Mouse (Mus musculus) intestine, embryonic 14.5 days (tissue): ENCODE measurements around the gene Nsd1. TPM values are rescaled to one million over a fixed set of nuclear protein-coding genes. Genes with fewer than 3 reads are reported as not detected.
"Not testable (repeated sequence)": the region's sequence is repeated elsewhere in the genome, so short reads cannot be mapped to it uniquely, and the experiment has no call there.

Source experiments
- ATAC-seq: fragments of 200-750 bp; cut with Nextera tagmentation; replicated peaks from 2 replicates; pipeline ENCODE4 v1.8.0; 2017; ENCODE audit warnings: low read depth, moderate number of reproducible peaks, moderate TSS enrichment, moderate library complexity; ENCODE audit not compliant: low FRiP score, low TSS enrichment
- DNase-seq: peaks from one replicate; pipeline ENCODE4 v3.0.0-alpha.2; 2018; ENCODE audit warnings: low spot score
- H3K27ac ChIP-seq: fragments of 300-500 bp; sonication (generic); 2 replicates; pipeline ENCODE4 v1.5.1; 2014; ENCODE audit warnings: low read depth, mild to moderate bottlenecking, control low read depth
- H3K27me3 ChIP-seq: fragments of 300-500 bp; sonication (generic); replicated peaks from 2 replicates; pipeline ENCODE4 v1.6.1; 2014; ENCODE audit warnings: low read length, control low read depth; ENCODE audit not compliant: control insufficient read depth, insufficient read depth
- H3K36me3 ChIP-seq: fragments of 300-500 bp; sonication (generic); 2 replicates; pipeline ENCODE4 v1.6.1; 2014; ENCODE audit warnings: low read length, control low read depth; ENCODE audit not compliant: control insufficient read depth, insufficient read depth
- H3K4me1 ChIP-seq: fragments of 300-500 bp; sonication (generic); replicated peaks from 2 replicates; pipeline ENCODE4 v1.6.1; 2014; ENCODE audit warnings: low read length, control low read depth, mixed read lengths; ENCODE audit not compliant: control insufficient read depth, insufficient read depth
- H3K4me2 ChIP-seq: fragments of 300-500 bp; sonication (generic); 2 replicates; pipeline ENCODE4 v1.6.1; 2014; ENCODE audit warnings: low read length
- H3K4me3 ChIP-seq: fragments of 300-500 bp; sonication (generic); 2 replicates; pipeline ENCODE4 v1.5.1; 2014; ENCODE audit warnings: low read depth, low read length, control low read depth, mixed read lengths
- H3K9ac ChIP-seq: fragments of 300-500 bp; sonication (generic); 2 replicates; pipeline ENCODE4 v1.6.1; 2014; ENCODE audit warnings: mild to moderate bottlenecking, low read length
- H3K9me3 ChIP-seq: fragments of 300-500 bp; sonication (generic); 2 replicates; pipeline ENCODE4 v1.6.1; 2016; ENCODE audit warnings: low read length, control low read depth; ENCODE audit not compliant: control insufficient read depth
- WGBS: fragments of 180-500 bp; shearing (Covaris S2); extraction: QIAGEN DNeasy Blood & Tissue Kit; methylation state at CpG from one replicate; pipeline ENCODE4 v1.1.7; 2014; 5-methylcytosine and 5-hydroxymethylcytosine counted together
- polyA plus RNA-seq: library from polyadenylated mRNA; unstranded; fragments of >200 nt; fragmentation: Nextera tagmentation; extraction: Ambion mirVana; gene quantifications from 2 replicates; pipeline ENCODE4 v1.2.1, GENCODE M21; 2014

The Nsd1 gene
- polyA plus RNA-seq, 1 experiment from 2014 or later = 67.5 TPM

GRCm38 (mm10) chr13:55182173-55182894, 27.2 kb upstream of the Nsd1 start:
- peak; percentile 86 for ATAC-seq
- Histone ChIP-seq H3K27ac (peak overlapping the region; percentile 90), H3K4me2 (peak overlapping the region; percentile 62), H3K4me1 (peaks cover 3% of the 10 kb centered on the region; the same call in 1 of the 2 replicates), H3K4me3 (peak overlapping the region; percentile 33), H3K9ac (peak overlapping the region; percentile 51), H3K27me3 (no peaks in the 10 kb centered on the region), H3K36me3 (no peaks in the 10 kb centered on the region), H3K9me3 (no peaks in the 10 kb centered on the region)
- peak; percentile 92 for DNase-seq
- 3% methylated on average over 23 of the region's 23 CpGs for WGBS

- no peak for ATAC-seq
- H3K4me1 ChIP-seq = peaks cover 3% of the 10 kb centered on the region; the same call in 1 of the 2 replicates
- WGBS = 82% methylated on average over 6 of the region's 6 CpGs
Measured at GRCm38 (mm10) chr13:55183382-55183781, 26.2 kb upstream of the Nsd1 start.

GRCm38 (mm10) chr13:55187062-55187461, 22.5 kb upstream of the Nsd1 start:
- peaks cover 10% of the 10 kb centered on the region for H3K4me1 ChIP-seq
- not testable (repeated sequence) for H3K27ac ChIP-seq, H3K27me3 ChIP-seq, ATAC-seq, H3K9ac ChIP-seq, DNase-seq, H3K9me3 ChIP-seq, H3K4me3 ChIP-seq, H3K36me3 ChIP-seq, H3K4me2 ChIP-seq
- 39% methylated on average over 2 of the region's 9 CpGs for WGBS

More at GRCm38 (mm10) chr13:55183382-55183781, 26.2 kb upstream of the Nsd1 start:
- Histone ChIP-seq H3K9ac (no peak overlapping the region), H3K4me2 (no peak overlapping the region), H3K36me3 (no peaks in the 10 kb centered on the region), H3K27me3 (no peaks in the 10 kb centered on the region), H3K27ac (no peak overlapping the region), H3K9me3 (no peaks in the 10 kb centered on the region), H3K4me3 (no peak overlapping the region)
- DNase-seq = no peak

GRCm38 (mm10) chr13:55189531-55190107, 20.0 kb upstream of the Nsd1 start:
- H3K27ac ChIP-seq = peak overlapping the region; percentile 95
- WGBS = 2% methylated on average over 12 of the region's 12 CpGs
- 0 out of 2 replicates have a peak, but pooled peaks have one; percentile 12 for ATAC-seq

GRCm38 (mm10) chr13:55190121-55190868, 19.3 kb upstream of the Nsd1 start:
- no peaks in the 10 kb centered on the region for H3K36me3 ChIP-seq
- H3K4me2 ChIP-seq = peak overlapping the region; percentile 69
- peak overlapping the region; percentile 47 for H3K4me3 ChIP-seq
- WGBS = 2% methylated on average over 34 of the region's 34 CpGs
- ATAC-seq = peak; percentile 99
- H3K27me3 ChIP-seq = no peaks in the 10 kb centered on the region
- DNase-seq = peak; percentile 93
- H3K4me1 ChIP-seq = peaks cover 9% of the 10 kb centered on the region
- peak overlapping the region; percentile 95 for H3K27ac ChIP-seq
- no peaks in the 10 kb centered on the region for H3K9me3 ChIP-seq
- peak overlapping the region; percentile 76 for H3K9ac ChIP-seq

More at GRCm38 (mm10) chr13:55189531-55190107, 20.0 kb upstream of the Nsd1 start:
- Histone ChIP-seq H3K36me3 (no peaks in the 10 kb centered on the region), H3K27me3 (no peaks in the 10 kb centered on the region), H3K4me2 (peak overlapping the region; percentile 69), H3K9me3 (no peaks in the 10 kb centered on the region), H3K9ac (peak overlapping the region; percentile 76), H3K4me1 (peaks cover 9% of the 10 kb centered on the region), H3K4me3 (peak overlapping the region; percentile 47)
- DNase-seq = no peak

GRCm38 (mm10) chr13:55191535-55191934, 18.0 kb upstream of the Nsd1 start:
- DNase-seq = no peak
- no peak for ATAC-seq
- WGBS = 88% methylated on average over 5 of the region's 5 CpGs
- Histone ChIP-seq H3K27ac (no peak overlapping the region), H3K36me3 (no peaks in the 10 kb centered on the region), H3K4me1 (peaks cover 9% of the 10 kb centered on the region), H3K27me3 (no peaks in the 10 kb centered on the region), H3K4me2 (no peak overlapping the region), H3K4me3 (no peak overlapping the region), H3K9ac (no peak overlapping the region), H3K9me3 (no peaks in the 10 kb centered on the region)

GRCm38 (mm10) chr13:55202758-55203157, 6.8 kb upstream of the Nsd1 start:
- not testable (repeated sequence) for DNase-seq, H3K4me3 ChIP-seq, H3K4me1 ChIP-seq, H3K9me3 ChIP-seq, ATAC-seq, H3K27me3 ChIP-seq, H3K9ac ChIP-seq, H3K4me2 ChIP-seq, H3K27ac ChIP-seq, H3K36me3 ChIP-seq
- WGBS = 87% methylated on average over 4 of the region's 4 CpGs

- WGBS = 66% methylated on average over 9 of the region's 9 CpGs
- no peak overlapping the region for H3K9ac ChIP-seq
- no peaks in the 10 kb centered on the region for H3K4me1 ChIP-seq
- H3K27me3 ChIP-seq = no peaks in the 10 kb centered on the region
- DNase-seq (no peak), ATAC-seq (no peak)
- no peaks in the 10 kb centered on the region for H3K36me3 ChIP-seq
- H3K9me3 ChIP-seq = no peaks in the 10 kb centered on the region
- H3K4me2 ChIP-seq = no peak overlapping the region
- H3K4me3 ChIP-seq = no peak overlapping the region
- H3K27ac ChIP-seq = no peak overlapping the region
Measured at GRCm38 (mm10) chr13:55203740-55204139, 5.8 kb upstream of the Nsd1 start.
